Mouse (Mus musculus): ENCODE measurements around the gene Dio1.

Dio1 gene

GRCm38 (mm10) chr4:107243365-107244333 lies 63.3 kb downstream of the Dio1 start:
- DNase-seq: peak; percentile 30
